Mouse (Mus musculus): ENCODE data around the gene Rasgrp2. TPM values are rescaled to one million over a fixed set of nuclear protein-coding genes. Genes with fewer than 3 reads are reported as not detected.

Gene Rasgrp2
- polyA plus RNA-seq, 2 experiments = 27.5 to 27.6 TPM

DNA sequence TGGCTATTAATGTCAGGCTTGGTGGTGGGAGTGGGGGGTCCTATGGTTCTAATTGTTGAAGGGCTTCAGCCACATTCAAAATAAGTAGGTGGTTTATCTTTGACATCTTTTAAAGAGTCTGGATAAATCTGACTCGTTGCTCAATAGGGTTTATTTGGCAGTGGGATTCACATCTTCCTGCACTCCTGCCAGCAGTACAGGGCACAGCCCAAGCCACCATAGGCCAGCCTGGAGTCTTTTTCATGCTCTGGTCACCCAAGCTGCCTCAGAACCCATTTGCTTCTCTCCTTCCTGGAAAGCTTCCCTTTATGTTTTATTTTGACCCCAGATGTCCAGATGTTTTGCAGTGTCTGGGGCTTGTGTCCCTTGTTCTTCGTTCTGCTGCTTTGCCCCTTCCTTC lies 22.5 kb upstream of the Rasgrp2 start:
- no peak overlapping the region for H3K4me2 ChIP-seq (replicated peaks; ENCODE audit: low read depth, low read length, severe bottlenecking)
- no peak for DNase-seq (ENCODE audit: low spot score)
- H3K9me3 ChIP-seq (ENCODE audit: control insufficient read depth, low read length) = no peaks in the 10 kb centered on the region
- 89% methylated on average over 2 of the region's 2 CpGs for WGBS
- no peaks in the 10 kb centered on the region for H3K27me3 ChIP-seq (ENCODE audit: control insufficient read depth, insufficient read depth, low read length)
- peaks cover 77% of the 10 kb centered on the region for H3K36me3 ChIP-seq (ENCODE audit: control insufficient read depth, insufficient read depth, low read length)
- no peaks in the 10 kb centered on the region for H3K4me1 ChIP-seq (ENCODE audit: control insufficient read depth, insufficient read depth, low read length)
- TF ChIP-seq POLR2A (IDR thresholded peaks at IDR 0.05; ENCODE audit: borderline replicate concordance, extremely low read depth, insufficient read depth, insufficient read length) = no peak
- no peak overlapping the region for H3K4me3 ChIP-seq (replicated peaks; ENCODE audit: low read length)
- H3K9ac ChIP-seq (ENCODE audit: low read depth, low read length, severe bottlenecking) = no peak overlapping the region
- H3K27ac ChIP-seq (replicated peaks; ENCODE audit: low read depth, low read length) = no peak overlapping the region
- no peak for ATAC-seq (ENCODE audit: low FRiP score, low read depth)

- peaks cover 68% of the 10 kb centered on the region for H3K36me3 ChIP-seq (ENCODE audit: control insufficient read depth, insufficient read depth, low read length)
- no peak overlapping the region for H3K9ac ChIP-seq (ENCODE audit: low read depth, low read length, severe bottlenecking)
- no peak for TF ChIP-seq POLR2A (IDR thresholded peaks at IDR 0.05; ENCODE audit: borderline replicate concordance, extremely low read depth, insufficient read depth, insufficient read length)
- H3K27me3 ChIP-seq (ENCODE audit: control insufficient read depth, insufficient read depth, low read length) = no peaks in the 10 kb centered on the region
- H3K4me2 ChIP-seq (replicated peaks; ENCODE audit: low read depth, low read length, severe bottlenecking) = no peak overlapping the region
- no peak overlapping the region for H3K27ac ChIP-seq (replicated peaks; ENCODE audit: low read depth, low read length)
- DNase-seq (ENCODE audit: low spot score) = no peak
- H3K9me3 ChIP-seq (ENCODE audit: control insufficient read depth, low read length) = no peaks in the 10 kb centered on the region
- no peak overlapping the region for H3K4me3 ChIP-seq (replicated peaks; ENCODE audit: low read length)
- H3K4me1 ChIP-seq (ENCODE audit: control insufficient read depth, insufficient read depth, low read length) = no peaks in the 10 kb centered on the region
- no peak for ATAC-seq (ENCODE audit: low FRiP score, low read depth)
- WGBS = 80% methylated on average over 11 of the region's 11 CpGs
Measured at GRCm38 (mm10) chr19:6377327-6378040, 21.7 kb upstream of the Rasgrp2 start.

- DNase-seq (ENCODE audit: low spot score) = no peak
- Histone ChIP-seq H3K4me3 (replicated peaks; ENCODE audit: low read length) (no peak overlapping the region), H3K27me3 (ENCODE audit: control insufficient read depth, insufficient read depth, low read length) (no peaks in the 10 kb centered on the region), H3K27ac (replicated peaks; ENCODE audit: low read depth, low read length) (no peak overlapping the region), H3K4me1 (ENCODE audit: control insufficient read depth, insufficient read depth, low read length) (peaks cover 6% of the 10 kb centered on the region), H3K9ac (ENCODE audit: low read depth, low read length, severe bottlenecking) (no peak overlapping the region), H3K9me3 (ENCODE audit: control insufficient read depth, low read length) (no peaks in the 10 kb centered on the region), H3K36me3 (ENCODE audit: control insufficient read depth, insufficient read depth, low read length) (peaks cover 37% of the 10 kb centered on the region), H3K4me2 (replicated peaks; ENCODE audit: low read depth, low read length, severe bottlenecking) (no peak overlapping the region)
- no peak for TF ChIP-seq POLR2A (IDR thresholded peaks at IDR 0.05; ENCODE audit: borderline replicate concordance, extremely low read depth, insufficient read depth, insufficient read length)
- no peak for ATAC-seq (ENCODE audit: low FRiP score, low read depth)
- 90% methylated on average over 9 of the region's 9 CpGs for whole genome bisulfite sequencing
Measured at GRCm38 (mm10) chr19:6380411-6381166, 18.6 kb upstream of the Rasgrp2 start.

- H3K9me3 ChIP-seq (ENCODE audit: control insufficient read depth, low read length) = no peaks in the 10 kb centered on the region
- no peaks in the 10 kb centered on the region for H3K27me3 ChIP-seq (ENCODE audit: control insufficient read depth, insufficient read depth, low read length)
- H3K36me3 ChIP-seq (ENCODE audit: control insufficient read depth, insufficient read depth, low read length) = peaks cover 31% of the 10 kb centered on the region
- H3K4me2 ChIP-seq (replicated peaks; ENCODE audit: low read depth, low read length, severe bottlenecking) = no peak overlapping the region
- no peak overlapping the region for H3K4me3 ChIP-seq (replicated peaks; ENCODE audit: low read length)
- no peak for ATAC-seq (ENCODE audit: low FRiP score, low read depth)
- peaks cover 6% of the 10 kb centered on the region for H3K4me1 ChIP-seq (ENCODE audit: control insufficient read depth, insufficient read depth, low read length)
- H3K27ac ChIP-seq (replicated peaks; ENCODE audit: low read depth, low read length) = no peak overlapping the region
- H3K9ac ChIP-seq (ENCODE audit: low read depth, low read length, severe bottlenecking) = no peak overlapping the region
- TF ChIP-seq POLR2A (IDR thresholded peaks at IDR 0.05; ENCODE audit: borderline replicate concordance, extremely low read depth, insufficient read depth, insufficient read length) = no peak
- DNase-seq (ENCODE audit: low spot score) = no peak
- WGBS = 97% methylated on average over 5 of the region's 5 CpGs
Measured at GRCm38 (mm10) chr19:6381238-6381637, 17.9 kb upstream of the Rasgrp2 start.

- no peaks in the 10 kb centered on the region for H3K9me3 ChIP-seq (ENCODE audit: control insufficient read depth, low read length)
- peaks cover 6% of the 10 kb centered on the region for H3K4me1 ChIP-seq (ENCODE audit: control insufficient read depth, insufficient read depth, low read length)
- no peak overlapping the region for H3K9ac ChIP-seq (ENCODE audit: low read depth, low read length, severe bottlenecking)
- DNase-seq (ENCODE audit: low spot score) = no peak
- no peak for ATAC-seq (ENCODE audit: low FRiP score, low read depth)
- 90% methylated on average over 4 of the region's 4 CpGs for WGBS
- TF ChIP-seq POLR2A (IDR thresholded peaks at IDR 0.05; ENCODE audit: borderline replicate concordance, extremely low read depth, insufficient read depth, insufficient read length) = no peak
- no peak overlapping the region for H3K27ac ChIP-seq (replicated peaks; ENCODE audit: low read depth, low read length)
- no peak overlapping the region for H3K4me2 ChIP-seq (replicated peaks; ENCODE audit: low read depth, low read length, severe bottlenecking)
- H3K27me3 ChIP-seq (ENCODE audit: control insufficient read depth, insufficient read depth, low read length) = no peaks in the 10 kb centered on the region
- peaks cover 19% of the 10 kb centered on the region for H3K36me3 ChIP-seq (ENCODE audit: control insufficient read depth, insufficient read depth, low read length)
- no peak overlapping the region for H3K4me3 ChIP-seq (replicated peaks; ENCODE audit: low read length)
Measured at GRCm38 (mm10) chr19:6382323-6382924, 16.7 kb upstream of the Rasgrp2 start.
